Mouse (Mus musculus): ENCODE measurements around the gene Ric1.

DNA sequence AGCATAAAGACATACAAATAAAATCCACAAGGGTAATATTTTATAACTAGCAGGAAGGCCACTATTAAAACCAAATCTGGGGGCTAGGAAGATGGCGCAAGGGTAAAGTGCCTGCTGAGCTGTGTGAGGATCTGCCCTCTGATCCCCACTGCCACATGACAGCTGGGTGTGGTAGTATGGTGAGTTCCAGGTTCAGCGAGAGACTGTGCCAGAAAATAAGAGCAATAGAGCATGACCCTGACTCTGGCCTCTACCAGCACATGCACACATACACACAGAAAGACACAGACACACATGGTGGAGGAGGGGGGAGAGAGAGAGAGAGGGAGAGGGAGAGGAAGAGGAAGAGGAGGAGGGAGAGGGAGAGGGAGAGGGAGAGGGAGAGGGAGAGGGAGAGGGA lies 10.3 kb upstream of the Ric1 start:
- TF ChIP-seq CTCF (IDR thresholded peaks at IDR 0.05) (no peak), EP300 (IDR thresholded peaks at IDR 0.05) (no peak)
